Mouse (Mus musculus) activated CD4-positive, CD25-positive, alpha-beta regulatory T cell (primary cell): Measurements from ENCODE around the gene Phf14. TPM values are rescaled to one million over a fixed set of nuclear protein-coding genes. Genes with fewer than 3 reads are reported as not detected.

Experiments
- polyA plus RNA-seq, 2 experiments: library from polyadenylated mRNA; unstranded; fragments of 100-300 nt; shearing (Covaris generic); gene quantifications; one replicate each; pipeline ENCODE4 v1.2.1; 2017

Gene Phf14
- polyA plus RNA-seq = 10 to 100 TPM; 68.1 to 74.2 TPM

GRCm38 (mm10) chr6:11907269-11908032, at the start of gene Phf14, which contains the start of gene Ndufa4:
TSS of gene Phf14 (plus strand) at chr6:11907809.
TSS of gene Ndufa4 (minus strand) at chr6:11907497.

Other genes starting within 250 kb of the Phf14 start
- gene Ndufa4, start 312 bp upstream of the Phf14 start, polyA plus RNA-seq = 100 to 1,000 TPM; 530 to 558 TPM